Mouse (Mus musculus): ENCODE results near the gene Lpar5.
A peak's percentile ranks its signal among the peaks of the same experiment; 100 is the strongest.
"Not testable (repeated sequence)": the region's sequence is repeated elsewhere in the genome, so short reads cannot be mapped to it uniquely, and the experiment has no call there.

Gene Lpar5

GRCm38 (mm10) chr6:125067571-125067995 lies at the start of gene Lpar5:
TSS of gene Lpar5 (plus strand) at chr6:125067920.
- no peak for ATAC-seq (ENCODE audit: insufficient number of reproducible peaks, low FRiP score, low TSS enrichment)

- ATAC-seq (ENCODE audit: insufficient number of reproducible peaks, low FRiP score, low TSS enrichment): not testable (repeated sequence)
Measured at GRCm38 (mm10) chr6:125030532-125030931, 37.2 kb upstream of the Lpar5 start.

GRCm38 (mm10) chr6:125031604-125032003 lies 36.1 kb upstream of the Lpar5 start:
- ATAC-seq (ENCODE audit: insufficient number of reproducible peaks, low FRiP score, low TSS enrichment): no peak

GRCm38 (mm10) chr6:125038666-125039065 lies 29.1 kb upstream of the Lpar5 start:
- ATAC-seq (ENCODE audit: insufficient number of reproducible peaks, low FRiP score, low TSS enrichment): no peak

- peak; percentile 8; the same call in 1 of the 2 replicates for ATAC-seq (ENCODE audit: insufficient number of reproducible peaks, low FRiP score, low TSS enrichment)
Measured at GRCm38 (mm10) chr6:125039131-125039530, 28.6 kb upstream of the Lpar5 start.

- ATAC-seq (ENCODE audit: insufficient number of reproducible peaks, low FRiP score, low TSS enrichment): peak; percentile 94
Measured at GRCm38 (mm10) chr6:125039533-125040153, 28.1 kb upstream of the Lpar5 start, which contains the start of gene Ing4. TSS of gene Ing4 (plus strand) at chr6:125039760.

GRCm38 (mm10) chr6:125040221-125040620 lies 27.5 kb upstream of the Lpar5 start:
- no peak for ATAC-seq (ENCODE audit: insufficient number of reproducible peaks, low FRiP score, low TSS enrichment)

GRCm38 (mm10) chr6:125041047-125041446 lies 26.7 kb upstream of the Lpar5 start:
- ATAC-seq (ENCODE audit: insufficient number of reproducible peaks, low FRiP score, low TSS enrichment): no peak

GRCm38 (mm10) chr6:125042081-125042480 lies 25.6 kb upstream of the Lpar5 start:
- ATAC-seq (ENCODE audit: insufficient number of reproducible peaks, low FRiP score, low TSS enrichment): no peak

- peak; percentile 58 for ATAC-seq (ENCODE audit: insufficient number of reproducible peaks, low FRiP score, low TSS enrichment)
Measured at GRCm38 (mm10) chr6:125046691-125047090, 21.0 kb upstream of the Lpar5 start.

GRCm38 (mm10) chr6:125049678-125050077 lies 18.0 kb upstream of the Lpar5 start, which contains the start of gene Acrbp:
TSS of gene Acrbp (plus strand) at chr6:125049689.
- ATAC-seq (ENCODE audit: insufficient number of reproducible peaks, low FRiP score, low TSS enrichment): no peak

- ATAC-seq (ENCODE audit: insufficient number of reproducible peaks, low FRiP score, low TSS enrichment): no peak
Measured at GRCm38 (mm10) chr6:125051237-125051636, 16.5 kb upstream of the Lpar5 start.

- no peak for ATAC-seq (ENCODE audit: insufficient number of reproducible peaks, low FRiP score, low TSS enrichment)
Measured at GRCm38 (mm10) chr6:125061493-125061892, 6.2 kb upstream of the Lpar5 start.

- no peak for ATAC-seq (ENCODE audit: insufficient number of reproducible peaks, low FRiP score, low TSS enrichment)
Measured at GRCm38 (mm10) chr6:125062511-125062910, 5.2 kb upstream of the Lpar5 start.

GRCm38 (mm10) chr6:125063906-125064305 lies 3.8 kb upstream of the Lpar5 start:
- ATAC-seq (ENCODE audit: insufficient number of reproducible peaks, low FRiP score, low TSS enrichment): no peak

GRCm38 (mm10) chr6:125065223-125065622 lies 2.5 kb upstream of the Lpar5 start:
- not testable (repeated sequence) for ATAC-seq (ENCODE audit: insufficient number of reproducible peaks, low FRiP score, low TSS enrichment)

GRCm38 (mm10) chr6:125071170-125071895 lies 3.6 kb downstream of the Lpar5 start:
- peak; percentile 47; the same call in 1 of the 2 replicates for ATAC-seq (ENCODE audit: insufficient number of reproducible peaks, low FRiP score, low TSS enrichment)

- ATAC-seq (ENCODE audit: insufficient number of reproducible peaks, low FRiP score, low TSS enrichment): peak; percentile 59; the same call in 1 of the 2 replicates
Measured at GRCm38 (mm10) chr6:125071896-125072279, 4.2 kb downstream of the Lpar5 start.

- no peak for ATAC-seq (ENCODE audit: insufficient number of reproducible peaks, low FRiP score, low TSS enrichment)
Measured at GRCm38 (mm10) chr6:125073825-125074224, 6.1 kb downstream of the Lpar5 start.

- ATAC-seq (ENCODE audit: insufficient number of reproducible peaks, low FRiP score, low TSS enrichment): 0 out of 2 replicates have a peak, but pooled peaks have one; percentile 18
Measured at GRCm38 (mm10) chr6:125081394-125081793, 13.7 kb downstream of the Lpar5 start.

GRCm38 (mm10) chr6:125081797-125082560 lies 14.3 kb downstream of the Lpar5 start:
- ATAC-seq (ENCODE audit: insufficient number of reproducible peaks, low FRiP score, low TSS enrichment): peak; percentile 80

All from cerebellum, adult (tissue).